Comparison of ENCODE assay signal across 11 mouse cellular contexts in genomic region chr3:51963151-51963791, GRCm38 (mm10).
DNase-seq lines count a peak whose midpoint lies in the region; ATAC-seq and TF ChIP-seq lines count a peak whose summit lies in the region.
"Had no signal": no experiment of that assay in that cellular context is flagged by ENCODE, and none has a peak within 500 bp of the region (broad histone marks: within the 10 kb centered on the region; RNA-seq: fewer than 3 reads in every experiment).

No protein-coding gene starts in this region.

- no peaks in the 10 kb centered on the region for H3K36me3 ChIP-seq in forebrain, embryonic 15.5 days
- no peaks in the 10 kb centered on the region for H3K36me3 ChIP-seq in neural tube, embryonic 14.5 days (ENCODE audit: control insufficient read depth, insufficient read depth, low read length)
- H3K36me3 ChIP-seq: limb, embryonic 12.5 days had no signal

- H3K9ac ChIP-seq in forebrain, embryonic 15.5 days (replicated peaks), result no peak overlapping the region
- H3K9ac ChIP-seq in neural tube, embryonic 14.5 days (replicated peaks; ENCODE audit: low read depth, low read length), result peak overlapping the region; percentile 41
- H3K9ac ChIP-seq: limb, embryonic 12.5 days had no signal

- TF ChIP-seq POLR2A in brain, embryonic 14.5 days (IDR thresholded peaks at IDR 0.05; ENCODE audit: borderline replicate concordance, extremely low read depth, insufficient read depth, insufficient read length, poor library complexity, severe bottlenecking), result no peak
- no peak for TF ChIP-seq POLR2A in lung, adult 2 months (IDR thresholded peaks at IDR 0.05; ENCODE audit: borderline replicate concordance, extremely low read depth, low read depth, low read length)

- peak overlapping the region; percentile 0; the same call in 1 of the 2 replicates for H3K4me2 ChIP-seq in forebrain, embryonic 15.5 days (replicated peaks)
- no peak overlapping the region for H3K4me2 ChIP-seq in neural tube, embryonic 14.5 days (ENCODE audit: low read depth, low read length)
- H3K4me2 ChIP-seq: limb, embryonic 12.5 days had no signal

- intact Hi-C loops in left cerebral cortex, postnatal 14 days (cut with DNase I), result no loop called here
- intact Hi-C loops in gastrocnemius, postnatal 14 days (cut with DNase I; ENCODE audit: low total_unique reads), result no loop called here
- intact Hi-C loops in gastrocnemius, adult 2 months (cut with DNase I), result no loop called here

- peak overlapping the region; percentile 86 for H3K27ac ChIP-seq in forebrain, embryonic 15.5 days (replicated peaks)
- peak overlapping the region; percentile 85 for H3K27ac ChIP-seq in neural tube, embryonic 14.5 days (ENCODE audit: low read depth, low read length)
- H3K27ac ChIP-seq in gastrocnemius, adult 2 months, result no peak overlapping the region
- H3K27ac ChIP-seq: layer of hippocampus, adult 2 months; limb, embryonic 12.5 days had no signal

- no peak overlapping the region for H3K4me3 ChIP-seq in forebrain, embryonic 15.5 days
- H3K4me3 ChIP-seq in neural tube, embryonic 14.5 days (ENCODE audit: low read depth, low read length), result no peak overlapping the region
- H3K4me3 ChIP-seq in gastrocnemius, adult 2 months, result no peak overlapping the region
- H3K4me3 ChIP-seq in lung, adult 2 months (replicated peaks; ENCODE audit: extremely low read depth, low read depth, low read length), result no peak overlapping the region
- H3K4me3 ChIP-seq: layer of hippocampus, adult 2 months; limb, embryonic 12.5 days had no signal

- ATAC-seq in forebrain, embryonic 15.5 days (replicated peaks), result peak; percentile 41
- ATAC-seq in neural tube, embryonic 14.5 days (ENCODE audit: low read depth), result peak; percentile 35

- TF ChIP-seq CTCF in brain, embryonic 14.5 days (IDR thresholded peaks at IDR 0.05; ENCODE audit: borderline replicate concordance, extremely low read depth, insufficient read depth, insufficient read length), result no peak
- no peak for TF ChIP-seq CTCF in gastrocnemius, adult 2 months (IDR thresholded peaks at IDR 0.05)
- no peak for TF ChIP-seq CTCF in lung, adult 2 months (IDR thresholded peaks at IDR 0.05; ENCODE audit: insufficient read depth, low read length)

- no peaks in the 10 kb centered on the region for H3K9me3 ChIP-seq in forebrain, embryonic 15.5 days
- H3K9me3 ChIP-seq in neural tube, embryonic 14.5 days (ENCODE audit: control insufficient read depth, low read length), result no peaks in the 10 kb centered on the region
- H3K9me3 ChIP-seq: limb, embryonic 12.5 days had no signal

- no peaks in the 10 kb centered on the region for H3K27me3 ChIP-seq in forebrain, embryonic 15.5 days
- no peaks in the 10 kb centered on the region for H3K27me3 ChIP-seq in neural tube, embryonic 14.5 days (ENCODE audit: control insufficient read depth, insufficient read depth, low read length)
- H3K27me3 ChIP-seq: limb, embryonic 12.5 days had no signal

- 53% methylated on average over 9 of the region's 9 CpGs for WGBS in forebrain, embryonic 15.5 days
- 49% methylated on average over 9 of the region's 9 CpGs for WGBS in neural tube, embryonic 14.5 days
- 82% methylated on average over 9 of the region's 9 CpGs for WGBS in lung, adult 2 months

- peak; percentile 69 for DNase-seq in brain, embryonic 14.5 days (ENCODE audit: low read depth)
- DNase-seq in left cerebral cortex, postnatal 14 days (ENCODE audit: low spot score in 2 of 2), result peak; percentile 31 to 70
- DNase-seq in gastrocnemius, postnatal 14 days, result no peak
- DNase-seq in gastrocnemius, adult 2 months, result no peak
- no peak for DNase-seq in lung, adult 2 months
- DNase-seq: kidney, adult 9 months; lung, adult 18-20 months had no signal

- H3K4me1 ChIP-seq in forebrain, embryonic 15.5 days, result peaks cover 25% of the 10 kb centered on the region
- peaks cover 25% of the 10 kb centered on the region; the same call in 1 of the 2 replicates for H3K4me1 ChIP-seq in neural tube, embryonic 14.5 days (ENCODE audit: control insufficient read depth, insufficient read depth, low read length)
- H3K4me1 ChIP-seq in lung, adult 2 months (ENCODE audit: control insufficient read depth, insufficient read depth, low read length), result peaks cover 4% of the 10 kb centered on the region; the same call in 1 of the 2 replicates

Comparison
In these comparisons a context has a peak if more than half of its experiments do, and no peak if none do; other contexts are left out.
1. DNase-seq: peak in brain, embryonic 14.5 days (single experiment) and left cerebral cortex, postnatal 14 days (2 of 2); none in gastrocnemius, postnatal 14 days (single experiment), gastrocnemius, adult 2 months (single experiment) and lung, adult 2 months (single experiment).